Mouse (Mus musculus): ENCODE measurements at regions not wholly inside any gene's neighbourhood (a gene's known extent, or its start where the extent isn't known, plus 50 kb on each side); places are given as distances from the start of the nearest gene placed in this dataset.

GRCm38 (mm10) chr1:129219098-129219497 lies 54.0 kb upstream of the Thsd7b start:
- Histone ChIP-seq H3K4me2 (no peak overlapping the region), H3K4me1 (no peaks in the 10 kb centered on the region), H3K9ac (no peak overlapping the region), H3K4me3 (no peak overlapping the region), H3K9me3 (no peaks in the 10 kb centered on the region), H3K36me3 (no peaks in the 10 kb centered on the region), H3K27ac (no peak overlapping the region), H3K27me3 (no peaks in the 10 kb centered on the region)
- no peak for ATAC-seq (ENCODE audit: borderline replicate concordance, extremely low read depth, low FRiP score, low TSS enrichment)
- WGBS, result 72% methylated on average over 2 of the region's 2 CpGs

GRCm38 (mm10) chr1:129208806-129209205 lies 64.3 kb upstream of the Thsd7b start:
- H3K9me3 ChIP-seq, result no peaks in the 10 kb centered on the region
- no peak overlapping the region for H3K27ac ChIP-seq
- no peak overlapping the region for H3K9ac ChIP-seq
- no peak overlapping the region for H3K4me2 ChIP-seq
- H3K36me3 ChIP-seq, result no peaks in the 10 kb centered on the region
- H3K4me3 ChIP-seq, result no peak overlapping the region
- H3K27me3 ChIP-seq, result no peaks in the 10 kb centered on the region
- no peaks in the 10 kb centered on the region for H3K4me1 ChIP-seq
- ATAC-seq (ENCODE audit: borderline replicate concordance, extremely low read depth, low FRiP score, low TSS enrichment), result no peak
- 81% methylated on average over 1 of the region's 1 CpGs for WGBS

GRCm38 (mm10) chr1:129208406-129208805 lies 64.7 kb upstream of the Thsd7b start:
- no peaks in the 10 kb centered on the region for H3K4me1 ChIP-seq
- H3K4me2 ChIP-seq, result no peak overlapping the region
- no peak overlapping the region for H3K4me3 ChIP-seq
- no peak overlapping the region for H3K9ac ChIP-seq
- H3K9me3 ChIP-seq, result no peaks in the 10 kb centered on the region
- ATAC-seq (ENCODE audit: borderline replicate concordance, extremely low read depth, low FRiP score, low TSS enrichment), result no peak
- no peaks in the 10 kb centered on the region for H3K27me3 ChIP-seq
- H3K36me3 ChIP-seq, result no peaks in the 10 kb centered on the region
- WGBS, result 53% methylated on average over 2 of the region's 2 CpGs
- no peak overlapping the region for H3K27ac ChIP-seq

GRCm38 (mm10) chr1:129207674-129208073 lies 65.4 kb upstream of the Thsd7b start:
- no peak overlapping the region for H3K4me3 ChIP-seq
- no peak overlapping the region for H3K4me2 ChIP-seq
- H3K9me3 ChIP-seq, result no peaks in the 10 kb centered on the region
- H3K9ac ChIP-seq, result no peak overlapping the region
- H3K27ac ChIP-seq, result no peak overlapping the region
- H3K36me3 ChIP-seq, result no peaks in the 10 kb centered on the region
- no peak for ATAC-seq (ENCODE audit: borderline replicate concordance, extremely low read depth, low FRiP score, low TSS enrichment)
- no peaks in the 10 kb centered on the region for H3K4me1 ChIP-seq
- no peaks in the 10 kb centered on the region for H3K27me3 ChIP-seq
- WGBS, result 76% methylated on average over 5 of the region's 5 CpGs

GRCm38 (mm10) chr1:129180174-129180759 lies 92.8 kb upstream of the Thsd7b start:
- Histone ChIP-seq H3K36me3 (no peaks in the 10 kb centered on the region), H3K4me2 (no peak overlapping the region), H3K4me3 (no peak overlapping the region), H3K9me3 (no peaks in the 10 kb centered on the region), H3K27ac (no peak overlapping the region), H3K27me3 (no peaks in the 10 kb centered on the region), H3K9ac (no peak overlapping the region), H3K4me1 (no peaks in the 10 kb centered on the region)
- ATAC-seq (ENCODE audit: borderline replicate concordance, extremely low read depth, low FRiP score, low TSS enrichment), result no peak
- WGBS, result 80% methylated on average over 3 of the region's 3 CpGs

GRCm38 (mm10) chr1:129169936-129170335 lies 103.2 kb upstream of the Thsd7b start:
- ATAC-seq (ENCODE audit: borderline replicate concordance, extremely low read depth, low FRiP score, low TSS enrichment), result no peak
- Histone ChIP-seq H3K4me2 (no peak overlapping the region), H3K9ac (no peak overlapping the region), H3K4me1 (no peaks in the 10 kb centered on the region), H3K4me3 (no peak overlapping the region), H3K36me3 (no peaks in the 10 kb centered on the region), H3K9me3 (no peaks in the 10 kb centered on the region), H3K27me3 (no peaks in the 10 kb centered on the region), H3K27ac (no peak overlapping the region)
- 76% methylated on average over 8 of the region's 8 CpGs for WGBS

- no peak overlapping the region for H3K4me3 ChIP-seq
- no peaks in the 10 kb centered on the region for H3K4me1 ChIP-seq
- H3K27me3 ChIP-seq, result no peaks in the 10 kb centered on the region
- H3K9me3 ChIP-seq, result no peaks in the 10 kb centered on the region
- H3K4me2 ChIP-seq, result no peak overlapping the region
- WGBS, result 44% methylated on average over 1 of the region's 1 CpGs
- H3K9ac ChIP-seq, result no peak overlapping the region
- no peak overlapping the region for H3K27ac ChIP-seq
- ATAC-seq (ENCODE audit: borderline replicate concordance, extremely low read depth, low FRiP score, low TSS enrichment), result peak; percentile 59; the same call in 1 of the 2 replicates
- no peaks in the 10 kb centered on the region for H3K36me3 ChIP-seq
These were observed 122.5 kb upstream of the Thsd7b start for GRCm38 (mm10) chr1:129150643-129151042.

GRCm38 (mm10) chr1:129148733-129149388 lies 124.2 kb upstream of the Thsd7b start:
- no peak for ATAC-seq (ENCODE audit: borderline replicate concordance, extremely low read depth, low FRiP score, low TSS enrichment)
- H3K4me2 ChIP-seq, result no peak overlapping the region
- WGBS, result 67% methylated on average over 7 of the region's 7 CpGs
- no peak overlapping the region for H3K4me3 ChIP-seq
- H3K27me3 ChIP-seq, result no peaks in the 10 kb centered on the region
- H3K9ac ChIP-seq, result no peak overlapping the region
- H3K4me1 ChIP-seq, result no peaks in the 10 kb centered on the region
- no peak overlapping the region for H3K27ac ChIP-seq
- H3K9me3 ChIP-seq, result no peaks in the 10 kb centered on the region
- no peaks in the 10 kb centered on the region for H3K36me3 ChIP-seq

- Histone ChIP-seq H3K9me3 (no peaks in the 10 kb centered on the region), H3K4me3 (no peak overlapping the region), H3K9ac (no peak overlapping the region), H3K4me2 (no peak overlapping the region), H3K27ac (no peak overlapping the region), H3K4me1 (no peaks in the 10 kb centered on the region), H3K27me3 (no peaks in the 10 kb centered on the region), H3K36me3 (no peaks in the 10 kb centered on the region)
- no peak for ATAC-seq (ENCODE audit: borderline replicate concordance, extremely low read depth, low FRiP score, low TSS enrichment)
- WGBS, result 67% methylated on average over 4 of the region's 4 CpGs
These were observed 126.6 kb upstream of the Thsd7b start for GRCm38 (mm10) chr1:129146395-129147094.

GRCm38 (mm10) chr1:129138783-129139182 lies 134.3 kb upstream of the Thsd7b start:
- Histone ChIP-seq H3K9ac (no peak overlapping the region), H3K4me3 (no peak overlapping the region), H3K4me1 (no peaks in the 10 kb centered on the region), H3K27ac (no peak overlapping the region), H3K4me2 (no peak overlapping the region), H3K9me3 (no peaks in the 10 kb centered on the region), H3K36me3 (no peaks in the 10 kb centered on the region), H3K27me3 (no peaks in the 10 kb centered on the region)
- WGBS, result 79% methylated on average over 7 of the region's 7 CpGs
- no peak for ATAC-seq (ENCODE audit: borderline replicate concordance, extremely low read depth, low FRiP score, low TSS enrichment)

GRCm38 (mm10) chr1:129106961-129107557 lies 166.0 kb upstream of the Thsd7b start:
- Histone ChIP-seq H3K27ac (no peak overlapping the region), H3K36me3 (no peaks in the 10 kb centered on the region), H3K27me3 (no peaks in the 10 kb centered on the region), H3K9me3 (no peaks in the 10 kb centered on the region), H3K4me1 (no peaks in the 10 kb centered on the region), H3K4me3 (no peak overlapping the region), H3K9ac (no peak overlapping the region), H3K4me2 (no peak overlapping the region)
- WGBS, result 70% methylated on average over 1 of the region's 1 CpGs
- ATAC-seq (ENCODE audit: borderline replicate concordance, extremely low read depth, low FRiP score, low TSS enrichment), result no peak

- Histone ChIP-seq H3K4me3 (no peak overlapping the region), H3K9me3 (no peaks in the 10 kb centered on the region), H3K36me3 (no peaks in the 10 kb centered on the region), H3K4me2 (no peak overlapping the region), H3K4me1 (no peaks in the 10 kb centered on the region), H3K27me3 (no peaks in the 10 kb centered on the region), H3K27ac (no peak overlapping the region), H3K9ac (no peak overlapping the region)
- 73% methylated on average over 8 of the region's 8 CpGs for WGBS
- ATAC-seq (ENCODE audit: borderline replicate concordance, extremely low read depth, low FRiP score, low TSS enrichment), result no peak
These were observed 172.1 kb upstream of the Thsd7b start for GRCm38 (mm10) chr1:129100997-129101396.

All from lung, embryonic 15.5 days (tissue).